Mouse (Mus musculus) limb, embryonic 11.5 days (tissue): ENCODE measurements at regions not wholly inside any gene's neighbourhood (a gene's known extent, or its start where the extent isn't known, plus 50 kb on each side); places are given as distances from the start of the nearest gene placed in this dataset.
A peak's percentile ranks its signal among the peaks of the same experiment; 100 is the strongest.

Source experiments
- ATAC-seq: fragments of 200-750 bp; cut with Nextera tagmentation; 2 replicates; pipeline ENCODE4 v1.8.0; 2017; ENCODE audit warnings: low read depth; ENCODE audit not compliant: insufficient number of reproducible peaks, low FRiP score, low TSS enrichment
- DNase-seq: peaks from one replicate; pipeline ENCODE4 v3.0.0-alpha.2; 2015; ENCODE audit warnings: low spot score
- H3K27ac ChIP-seq: fragments of 300-500 bp; sonication (generic); replicated peaks from 2 replicates; pipeline ENCODE4 v1.5.1; 2014; ENCODE audit warnings: low read depth, mild to moderate bottlenecking, low read length
- H3K27me3 ChIP-seq: fragments of 300-500 bp; sonication (generic); 2 replicates; pipeline ENCODE4 v1.6.1; 2014; ENCODE audit warnings: mild to moderate bottlenecking, low read length, mixed read lengths; ENCODE audit not compliant: control insufficient read depth, insufficient read depth
- H3K36me3 ChIP-seq: fragments of 300-500 bp; sonication (generic); 2 replicates; pipeline ENCODE4 v1.6.1; 2014; ENCODE audit warnings: mild to moderate bottlenecking, low read length, moderate library complexity, mixed read lengths; ENCODE audit not compliant: control insufficient read depth, insufficient read depth
- H3K4me1 ChIP-seq: fragments of 300-500 bp; sonication (generic); 2 replicates; pipeline ENCODE4 v1.6.1; 2014; ENCODE audit warnings: low read length, mixed read lengths; ENCODE audit not compliant: control insufficient read depth, insufficient read depth
- H3K4me2 ChIP-seq: fragments of 300-500 bp; sonication (generic); 2 replicates; pipeline ENCODE4 v1.6.1; 2014; ENCODE audit warnings: low read depth, mild to moderate bottlenecking, moderate library complexity; ENCODE audit not compliant: severe bottlenecking
- H3K4me3 ChIP-seq: fragments of 300-500 bp; sonication (generic); 2 replicates; pipeline ENCODE4 v1.5.1; 2014; ENCODE audit warnings: low read depth, low read length
- H3K9ac ChIP-seq: fragments of 300-500 bp; sonication (generic); 2 replicates; pipeline ENCODE4 v1.6.1; 2014; ENCODE audit warnings: mild to moderate bottlenecking, low read length
- H3K9me3 ChIP-seq: fragments of 300-500 bp; sonication (generic); 2 replicates; pipeline ENCODE4 v1.6.1; 2016; ENCODE audit warnings: low read length; ENCODE audit not compliant: control insufficient read depth
- WGBS: fragments of 180-500 bp; shearing (Covaris S2); extraction: QIAGEN DNeasy Blood & Tissue Kit; methylation state at CpG from one replicate; pipeline ENCODE4 v1.1.7; 2014; 5-methylcytosine and 5-hydroxymethylcytosine counted together

DNA sequence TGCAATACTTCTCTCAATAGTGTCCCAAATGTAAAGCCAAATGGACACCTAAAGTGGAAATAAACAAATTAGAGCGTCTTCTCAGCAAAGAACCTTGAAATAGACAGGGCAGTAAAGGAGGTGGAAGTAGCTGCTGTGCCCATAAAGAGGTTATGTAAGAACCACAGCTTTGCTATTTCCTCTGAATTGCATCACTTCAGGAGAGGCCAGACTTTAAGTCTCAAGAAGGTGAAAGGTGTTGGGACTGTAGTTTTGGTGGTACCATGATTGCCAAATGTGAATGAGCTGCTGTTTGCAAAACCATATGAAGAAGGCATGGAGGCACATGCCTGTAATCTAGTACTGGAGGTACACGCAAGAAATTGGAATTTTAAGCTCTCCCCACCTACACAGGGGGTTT lies 670.3 kb downstream of the Trib2 start:
- no peak for ATAC-seq
- 79% methylated on average over 2 of the region's 2 CpGs for WGBS

DNA sequence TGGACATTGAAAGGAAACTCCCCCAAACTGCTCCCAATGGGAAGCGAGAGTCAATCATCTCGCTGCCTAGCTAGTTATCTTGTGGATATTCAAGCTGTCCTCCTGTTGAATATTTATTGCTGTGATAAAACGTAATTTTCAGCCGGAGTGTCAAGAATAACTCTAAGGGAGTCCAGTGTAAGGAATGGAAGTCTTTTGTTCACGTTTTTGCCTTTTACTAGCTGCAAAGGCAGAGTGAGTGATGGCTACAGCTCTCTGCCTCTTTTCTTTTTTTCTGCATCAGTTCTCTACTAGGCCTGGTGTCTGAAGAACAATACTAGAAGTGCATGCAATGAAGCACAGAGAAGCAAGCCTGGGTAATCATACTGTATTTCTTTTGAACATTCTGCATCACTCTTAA lies 679.7 kb downstream of the Trib2 start:
- WGBS = 79% methylated on average over 5 of the region's 5 CpGs

More for the DNA sequence above, 670.3 kb downstream of the Trib2 start:
- H3K36me3 ChIP-seq = no peaks in the 10 kb centered on the region
- H3K9me3 ChIP-seq = no peaks in the 10 kb centered on the region
- H3K4me2 ChIP-seq = no peak overlapping the region
- no peak overlapping the region for H3K27ac ChIP-seq
- H3K4me3 ChIP-seq = no peak overlapping the region
- H3K27me3 ChIP-seq = no peaks in the 10 kb centered on the region
- H3K9ac ChIP-seq = no peak overlapping the region
- no peaks in the 10 kb centered on the region for H3K4me1 ChIP-seq
- no peak for DNase-seq

DNA sequence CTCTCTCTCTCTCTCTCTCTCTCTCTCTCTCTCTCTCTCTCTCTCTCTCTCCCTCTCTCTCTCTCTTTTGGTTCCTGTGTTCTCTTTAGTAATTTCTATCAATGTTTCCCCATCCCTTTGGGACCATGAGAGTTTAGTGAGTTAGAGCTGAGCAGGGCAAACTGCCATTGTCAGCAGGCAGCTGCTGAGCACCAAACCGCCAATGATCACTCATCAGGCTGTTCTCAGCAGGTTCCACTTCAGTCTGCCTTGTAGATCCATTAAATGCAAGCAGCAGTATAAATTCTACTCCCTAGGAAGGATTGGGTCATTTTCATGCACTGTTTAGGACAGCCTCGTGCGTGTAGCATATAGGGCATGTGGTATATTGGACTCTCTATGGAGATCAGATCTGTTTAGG lies 692.5 kb downstream of the Trib2 start:
- H3K9me3 ChIP-seq = no peaks in the 10 kb centered on the region
- no peak overlapping the region for H3K4me2 ChIP-seq
- no peak for DNase-seq
- no peak overlapping the region for H3K9ac ChIP-seq
- no peak for ATAC-seq
- no peak overlapping the region for H3K4me3 ChIP-seq
- no peak overlapping the region for H3K27ac ChIP-seq
- no peaks in the 10 kb centered on the region for H3K36me3 ChIP-seq
- H3K4me1 ChIP-seq = no peaks in the 10 kb centered on the region
- no peaks in the 10 kb centered on the region for H3K27me3 ChIP-seq
- WGBS = 71% methylated on average over 3 of the region's 3 CpGs

More for the DNA sequence above, 679.7 kb downstream of the Trib2 start:
- H3K4me3 ChIP-seq = no peak overlapping the region
- H3K36me3 ChIP-seq = no peaks in the 10 kb centered on the region
- DNase-seq (no peak), ATAC-seq (no peak)
- no peak overlapping the region for H3K9ac ChIP-seq
- no peak overlapping the region for H3K4me2 ChIP-seq
- H3K9me3 ChIP-seq = no peaks in the 10 kb centered on the region
- H3K4me1 ChIP-seq = no peaks in the 10 kb centered on the region
- no peaks in the 10 kb centered on the region for H3K27me3 ChIP-seq
- no peak overlapping the region for H3K27ac ChIP-seq

DNA sequence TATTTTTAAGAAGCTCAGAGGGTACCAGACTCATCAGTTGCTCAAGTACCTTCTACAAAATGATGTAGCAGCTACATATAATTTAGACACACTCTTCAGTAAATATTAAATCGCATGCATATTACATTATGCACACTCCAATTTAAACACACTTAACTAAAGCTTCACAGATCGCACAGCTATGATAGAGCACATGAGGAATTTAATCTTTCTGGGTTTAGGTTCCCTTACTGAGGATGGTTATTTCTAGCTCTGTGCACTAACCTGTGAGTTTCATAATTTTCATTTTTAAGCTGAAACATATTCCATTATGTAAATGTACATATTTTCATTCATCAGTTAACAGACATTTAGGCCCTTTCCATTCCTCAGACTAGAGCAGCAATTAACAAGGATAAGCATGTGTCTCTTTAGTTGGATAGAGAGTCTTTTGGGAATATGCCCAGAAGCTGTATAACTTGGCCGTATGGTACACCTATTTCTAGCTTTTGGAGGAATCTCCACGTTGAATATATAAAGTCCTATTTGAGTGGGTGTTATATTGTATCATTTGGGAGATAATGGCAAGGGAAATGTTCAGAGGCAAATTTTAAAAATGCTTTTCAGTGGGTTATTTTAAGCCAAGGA lies 694.0 kb downstream of the Trib2 start:
- H3K36me3 ChIP-seq = no peaks in the 10 kb centered on the region
- DNase-seq (no peak), ATAC-seq (no peak)
- WGBS = 88% methylated on average over 4 of the region's 4 CpGs
- H3K9ac ChIP-seq = no peak overlapping the region
- H3K27me3 ChIP-seq = no peaks in the 10 kb centered on the region
- no peaks in the 10 kb centered on the region for H3K4me1 ChIP-seq
- no peaks in the 10 kb centered on the region for H3K9me3 ChIP-seq
- no peak overlapping the region for H3K4me2 ChIP-seq
- H3K4me3 ChIP-seq = no peak overlapping the region
- H3K27ac ChIP-seq = no peak overlapping the region

DNA sequence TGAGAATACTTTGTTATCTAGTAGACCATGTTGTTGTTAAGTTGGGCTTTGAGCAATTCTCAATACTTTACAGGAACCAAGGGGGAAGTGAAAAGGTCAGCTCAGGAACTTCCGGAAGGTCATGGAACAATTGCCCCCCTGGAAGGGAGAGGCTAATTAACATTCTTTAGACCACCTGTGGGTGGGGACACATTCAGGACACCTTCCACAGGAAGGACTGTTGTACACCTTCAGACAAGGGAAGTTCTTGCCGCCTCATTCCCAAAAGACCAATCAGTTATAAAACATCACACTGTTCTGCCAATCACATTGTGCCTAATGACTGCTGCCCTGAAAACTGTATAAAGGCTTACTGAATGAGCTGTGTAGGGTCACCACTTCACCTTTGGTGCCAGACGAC lies 701.2 kb downstream of the Trib2 start:
- WGBS = 93% methylated on average over 3 of the region's 3 CpGs

DNA sequence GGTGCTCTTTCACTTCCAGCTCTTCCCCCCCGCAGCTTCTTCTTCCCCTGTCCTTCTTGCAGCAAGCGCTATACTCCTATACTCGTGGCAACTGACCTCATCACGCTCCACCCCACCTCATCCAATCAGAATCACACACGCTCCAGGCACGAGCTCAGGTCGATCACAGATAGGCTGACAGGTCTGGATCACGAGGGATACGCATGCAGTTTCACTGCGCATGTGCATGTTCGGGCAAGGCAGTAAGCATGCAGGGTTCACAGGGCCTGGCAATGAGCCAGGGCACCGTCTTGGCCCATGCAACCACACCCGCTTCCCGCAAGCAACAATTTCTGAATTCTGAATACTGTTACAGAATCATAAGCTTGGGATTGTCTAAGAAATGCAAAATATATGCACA lies 701.9 kb downstream of the Trib2 start:
- ATAC-seq (no peak), DNase-seq (no peak)
- no peaks in the 10 kb centered on the region for H3K4me1 ChIP-seq
- no peak overlapping the region for H3K27ac ChIP-seq
- no peak overlapping the region for H3K9ac ChIP-seq
- H3K36me3 ChIP-seq = no peaks in the 10 kb centered on the region
- H3K4me2 ChIP-seq = no peak overlapping the region
- H3K27me3 ChIP-seq = no peaks in the 10 kb centered on the region
- no peak overlapping the region for H3K4me3 ChIP-seq
- WGBS = 89% methylated on average over 14 of the region's 14 CpGs
- H3K9me3 ChIP-seq = no peaks in the 10 kb centered on the region

More for the DNA sequence above, 701.2 kb downstream of the Trib2 start:
- Histone ChIP-seq H3K4me2 (no peak overlapping the region), H3K4me1 (no peaks in the 10 kb centered on the region), H3K9ac (no peak overlapping the region), H3K36me3 (no peaks in the 10 kb centered on the region), H3K9me3 (no peaks in the 10 kb centered on the region), H3K4me3 (no peak overlapping the region), H3K27ac (no peak overlapping the region), H3K27me3 (no peaks in the 10 kb centered on the region)
- no peak for ATAC-seq
- no peak for DNase-seq

DNA sequence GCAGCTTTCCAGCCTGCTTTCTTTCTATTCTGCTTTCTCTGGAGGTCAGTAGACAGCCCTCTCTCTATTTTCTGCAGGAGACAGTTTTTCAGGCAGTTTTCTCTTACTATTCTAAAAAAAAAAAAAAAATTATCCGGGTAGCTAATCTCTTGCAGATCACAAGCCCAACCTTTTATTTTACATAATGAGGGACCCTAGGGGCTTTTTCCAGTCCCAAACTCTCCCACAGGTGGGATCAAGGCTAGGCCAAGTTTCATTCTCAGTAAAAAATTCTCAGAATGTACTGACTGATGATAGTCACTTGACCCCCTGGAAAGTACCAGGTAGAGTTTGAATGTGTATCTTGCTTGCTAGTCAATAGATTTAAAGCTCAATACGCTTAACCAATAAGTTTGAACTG lies 705.7 kb downstream of the Trib2 start:
- Histone ChIP-seq H3K4me3 (no peak overlapping the region), H3K9ac (no peak overlapping the region), H3K27me3 (no peaks in the 10 kb centered on the region), H3K4me2 (no peak overlapping the region), H3K36me3 (no peaks in the 10 kb centered on the region), H3K27ac (no peak overlapping the region), H3K9me3 (no peaks in the 10 kb centered on the region), H3K4me1 (no peaks in the 10 kb centered on the region)
- ATAC-seq (no peak), DNase-seq (no peak)
- whole genome bisulfite sequencing = 67% methylated on average over 2 of the region's 2 CpGs

DNA sequence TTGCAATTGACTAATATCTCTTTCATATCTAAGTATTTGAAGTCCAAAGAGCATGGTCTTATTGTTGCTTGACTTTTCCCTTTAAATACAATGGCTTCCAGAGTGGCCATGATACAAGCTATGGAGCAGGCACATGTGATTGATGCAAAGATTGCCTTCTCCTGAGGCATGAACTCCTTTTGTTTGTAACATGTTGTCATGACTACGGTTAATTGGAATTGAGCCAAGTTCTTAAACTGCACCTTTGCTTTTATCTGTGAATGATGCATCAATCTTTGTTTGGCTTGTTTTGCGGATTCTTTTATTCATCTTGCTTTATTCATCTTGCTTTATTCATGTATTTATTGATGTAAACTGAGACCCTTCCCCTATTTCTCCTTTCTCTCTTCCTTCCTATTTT lies 711.8 kb downstream of the Trib2 start:
- Histone ChIP-seq H3K36me3 (no peaks in the 10 kb centered on the region), H3K4me1 (no peaks in the 10 kb centered on the region), H3K27ac (no peak overlapping the region), H3K9ac (no peak overlapping the region), H3K4me3 (no peak overlapping the region), H3K27me3 (no peaks in the 10 kb centered on the region), H3K4me2 (no peak overlapping the region), H3K9me3 (no peaks in the 10 kb centered on the region)
- DNase-seq (no peak), ATAC-seq (no peak)
- WGBS = 95% methylated on average over 2 of the region's 2 CpGs

DNA sequence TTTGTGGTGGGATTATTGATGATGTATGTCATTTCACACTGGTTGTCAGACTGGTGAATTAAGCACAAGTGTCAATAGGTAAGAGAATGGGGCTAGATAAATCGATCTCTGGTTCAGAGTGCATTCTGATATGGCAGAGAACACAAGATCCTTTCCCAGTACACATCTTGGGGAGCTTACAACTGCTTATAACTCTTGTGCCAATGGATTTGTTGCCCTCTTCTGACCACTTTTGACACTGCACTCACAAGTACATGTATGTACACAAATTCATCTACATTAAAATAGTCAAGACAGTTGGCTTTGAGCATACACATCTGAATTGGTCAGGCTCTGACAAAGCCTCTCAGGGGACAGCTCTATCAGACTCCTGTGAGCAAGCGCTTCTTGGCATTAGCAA lies 738.1 kb downstream of the Trib2 start:
- Histone ChIP-seq H3K9ac (no peak overlapping the region), H3K27ac (no peak overlapping the region), H3K36me3 (no peaks in the 10 kb centered on the region), H3K4me2 (no peak overlapping the region), H3K4me1 (no peaks in the 10 kb centered on the region), H3K9me3 (no peaks in the 10 kb centered on the region), H3K4me3 (no peak overlapping the region), H3K27me3 (no peaks in the 10 kb centered on the region)
- 73% methylated on average over 2 of the region's 2 CpGs for WGBS
- ATAC-seq = no peak
- DNase-seq = peak; percentile 29
